Mouse (Mus musculus) CH12.LX (cell line): ENCODE measurements around the gene Zg16. TPM values are rescaled to one million over a fixed set of nuclear protein-coding genes. Genes with fewer than 3 reads are reported as not detected.

ENCODE experiments used
- DNase-seq: peaks from one replicate; pipeline ENCODE4 v3.0.0-alpha.2; 2013; ENCODE audit errors: extremely low read depth
- H3K27ac ChIP-seq: 2 replicates; pipeline ENCODE4 v1.5.1; 2012; ENCODE audit warnings: low read depth, mild to moderate bottlenecking, control low read depth, moderate library complexity; ENCODE audit not compliant: insufficient read depth
- H3K27me3 ChIP-seq: replicated peaks from 2 replicates; pipeline ENCODE3; 2012; ENCODE audit warnings: inconsistent platforms
- H3K36me3 ChIP-seq, 2 experiments: replicated peaks in 1 of 2; 2 replicates each; pipeline versions ENCODE3 to v1.6.1; 2012; ENCODE audit warnings: inconsistent platforms in 1 of 2, low read length in 1 of 2, mild to moderate bottlenecking in 1 of 2, mixed read lengths in 1 of 2, moderate library complexity in 1 of 2; ENCODE audit not compliant: control insufficient read depth in 1 of 2, insufficient read depth in 1 of 2
- H3K4me1 ChIP-seq, 2 experiments: 2 replicates each; pipeline ENCODE4 v1.6.1; 2012; ENCODE audit warnings: inconsistent platforms in 1 of 2, moderate library complexity in 1 of 2; ENCODE audit not compliant: insufficient read depth in 2 of 2, control insufficient read depth in 1 of 2
- H3K4me2 ChIP-seq: 2 replicates; pipeline ENCODE4 v1.6.1; 2012; ENCODE audit warnings: low read depth, mild to moderate bottlenecking, control low read depth; ENCODE audit not compliant: poor library complexity, insufficient read depth, severe bottlenecking
- H3K4me3 ChIP-seq, 3 experiments: fragments of 150-350 bp in 1 of 3; sonication (generic) in 1 of 3; replicated peaks in 1 of 3; 2 replicates each; pipeline versions ENCODE3 to v1.5.1; 2011 to 2012; ENCODE audit warnings: low read depth in 2 of 3, low read length in 2 of 3, mild to moderate bottlenecking in 2 of 3, moderate library complexity in 2 of 3, control low read depth in 1 of 3, improper control_type of control experiment in 1 of 3, inconsistent platforms in 1 of 3, mixed read lengths in 1 of 3; ENCODE audit not compliant: poor library complexity in 1 of 3
- H3K79me2 ChIP-seq: replicated peaks from 2 replicates; pipeline ENCODE4 v1.6.1; 2012; ENCODE audit warnings: mild to moderate bottlenecking, moderate library complexity; ENCODE audit not compliant: control insufficient read depth, poor library complexity, insufficient read depth, severe bottlenecking; ENCODE audit errors: extremely low read depth
- H3K9ac ChIP-seq: 2 replicates; pipeline ENCODE4 v1.6.1; 2012; ENCODE audit warnings: low read depth, mild to moderate bottlenecking, control low read depth, moderate library complexity; ENCODE audit not compliant: insufficient read depth
- H3K9me3 ChIP-seq: replicated peaks from 2 replicates; pipeline ENCODE3; 2012; ENCODE audit warnings: low read length, inconsistent platforms, mixed read lengths
- BHLHE40 ChIP-seq: IDR thresholded peaks from 2 replicates; pipeline ENCODE4 v1.6.1; 2011; ENCODE audit warnings: mild to moderate bottlenecking, low read depth, low read length, improper control_type of control experiment
- CHD2 ChIP-seq: IDR thresholded peaks from 2 replicates; pipeline ENCODE4 v1.6.1; 2011; ENCODE audit warnings: low read length, improper control_type of control experiment
- CTCF ChIP-seq, 2 experiments: IDR thresholded peaks in 1 of 2; conservative IDR thresholded peaks in 1 of 2; 2 replicates each; pipeline ENCODE4 v1.5.1; 2011 to 2012; ENCODE audit warnings: low read depth in 2 of 2, low read length in 2 of 2, improper control_type of control experiment in 1 of 2, inconsistent platforms in 1 of 2, mild to moderate bottlenecking in 1 of 2, moderate library complexity in 1 of 2
- E2F4 ChIP-seq: IDR thresholded peaks from 2 replicates; pipeline ENCODE4 v1.6.1; 2011; ENCODE audit warnings: low read depth, low read length, improper control_type of control experiment; ENCODE audit not compliant: insufficient replicate concordance
- ELF1 ChIP-seq: IDR thresholded peaks from 2 replicates; pipeline ENCODE4 v1.6.1; 2014; ENCODE audit warnings: low read depth, mild to moderate bottlenecking, inconsistent platforms, low read length, improper control_type of control experiment
- EP300 ChIP-seq: IDR thresholded peaks from 2 replicates; pipeline ENCODE4 v1.6.1; 2011; ENCODE audit warnings: low read length, improper control_type of control experiment
- ETS1 ChIP-seq: conservative IDR thresholded peaks from 2 replicates; pipeline ENCODE4 v1.6.1; 2012; ENCODE audit warnings: low read depth, mild to moderate bottlenecking, inconsistent platforms, low read length, improper control_type of control experiment, moderate library complexity
- HCFC1 ChIP-seq: IDR thresholded peaks from 2 replicates; pipeline ENCODE4 v1.6.1; 2012; ENCODE audit warnings: low read depth, mild to moderate bottlenecking, inconsistent platforms, low read length, improper control_type of control experiment
- JUN ChIP-seq: IDR thresholded peaks from 2 replicates; pipeline ENCODE4 v1.6.1; 2011; ENCODE audit warnings: low read depth, mild to moderate bottlenecking, low read length, improper control_type of control experiment, moderate library complexity; ENCODE audit not compliant: insufficient read depth
- KAT2A ChIP-seq: IDR thresholded peaks from 2 replicates; pipeline ENCODE4 v1.6.1; 2012; ENCODE audit warnings: low read length, improper control_type of control experiment, inconsistent platforms; ENCODE audit not compliant: insufficient replicate concordance
- MAFK ChIP-seq: IDR thresholded peaks from 2 replicates; pipeline ENCODE4 v1.6.1; 2011; ENCODE audit warnings: low read length, improper control_type of control experiment; ENCODE audit not compliant: insufficient replicate concordance
- MAX ChIP-seq: IDR thresholded peaks from 2 replicates; pipeline ENCODE4 v1.6.1; 2011; ENCODE audit warnings: low read length, improper control_type of control experiment
- MAZ ChIP-seq: IDR thresholded peaks from 2 replicates; pipeline ENCODE4 v1.6.1; 2012; ENCODE audit warnings: low read depth, mild to moderate bottlenecking, inconsistent platforms, low read length, improper control_type of control experiment, moderate library complexity
- MEF2A ChIP-seq: IDR thresholded peaks from 2 replicates; pipeline ENCODE4 v1.6.1; 2014; ENCODE audit warnings: low read depth, mild to moderate bottlenecking, inconsistent platforms, low read length, improper control_type of control experiment, borderline replicate concordance
- MYC ChIP-seq: IDR thresholded peaks from 2 replicates; pipeline ENCODE4 v1.6.1; 2011; ENCODE audit warnings: low read depth, mild to moderate bottlenecking, improper control_type of control experiment, low read length
- NRF1 ChIP-seq: IDR thresholded peaks from 2 replicates; pipeline ENCODE4 v1.6.1; 2014; ENCODE audit warnings: low read depth, mild to moderate bottlenecking, inconsistent platforms, low read length, improper control_type of control experiment, moderate library complexity
- PAX5 ChIP-seq: IDR thresholded peaks from 2 replicates; pipeline ENCODE4 v1.6.1; 2012; ENCODE audit warnings: low read length, inconsistent platforms, mixed read lengths
- POLR2A ChIP-seq: IDR thresholded peaks from 2 replicates; pipeline ENCODE4 v1.6.1; 2011; ENCODE audit warnings: low read depth, mild to moderate bottlenecking, improper control_type of control experiment, low read length
- POLR2AphosphoS2 ChIP-seq: IDR thresholded peaks from 2 replicates; pipeline ENCODE4 v1.6.1; 2011; ENCODE audit warnings: low read depth, low read length, improper control_type of control experiment
- RAD21 ChIP-seq: IDR thresholded peaks from 2 replicates; pipeline ENCODE4 v1.6.1; 2011; ENCODE audit warnings: low read depth, mild to moderate bottlenecking, low read length, improper control_type of control experiment, moderate library complexity
- RCOR1 ChIP-seq: conservative IDR thresholded peaks from 2 replicates; pipeline ENCODE4 v1.6.1; 2012; ENCODE audit warnings: low read depth, mild to moderate bottlenecking, inconsistent platforms, low read length, improper control_type of control experiment
- SIN3A ChIP-seq: IDR thresholded peaks from 2 replicates; pipeline ENCODE4 v1.6.1; 2012; ENCODE audit warnings: low read length, improper control_type of control experiment, inconsistent platforms
- SMC3 ChIP-seq: IDR thresholded peaks from 2 replicates; pipeline ENCODE4 v1.6.1; 2011; ENCODE audit warnings: low read depth, low read length, improper control_type of control experiment
- TBP ChIP-seq: conservative IDR thresholded peaks from 2 replicates; pipeline ENCODE4 v1.6.1; 2011; ENCODE audit warnings: low read depth, low read length, improper control_type of control experiment
- TCF12 ChIP-seq: IDR thresholded peaks from 2 replicates; pipeline ENCODE4 v1.6.1; 2014; ENCODE audit warnings: low read depth, mild to moderate bottlenecking, inconsistent platforms, low read length, improper control_type of control experiment
- UBTF ChIP-seq: IDR thresholded peaks from 2 replicates; pipeline ENCODE4 v1.6.1; 2012; ENCODE audit warnings: low read depth, mild to moderate bottlenecking, inconsistent platforms, low read length, improper control_type of control experiment, moderate library complexity
- USF1 ChIP-seq: IDR thresholded peaks from 2 replicates; pipeline ENCODE4 v1.6.1; 2014; ENCODE audit warnings: low read depth, mild to moderate bottlenecking, inconsistent platforms, low read length, improper control_type of control experiment
- ZC3H11A ChIP-seq: IDR thresholded peaks from 2 replicates; pipeline ENCODE4 v1.6.1; 2012; ENCODE audit warnings: low read depth, mild to moderate bottlenecking, inconsistent platforms, low read length, improper control_type of control experiment
- ZMIZ1 ChIP-seq: IDR thresholded peaks from 2 replicates; pipeline ENCODE4 v1.6.1; 2012; ENCODE audit warnings: low read depth, mild to moderate bottlenecking, inconsistent platforms, low read length, improper control_type of control experiment
- ZNF384 ChIP-seq: IDR thresholded peaks from 2 replicates; pipeline ENCODE4 v1.6.1; 2012; ENCODE audit warnings: low read depth, low read length, improper control_type of control experiment, inconsistent platforms
- dilution Hi-C: fragments of 300-500 bp; cut with MboI; formaldehyde crosslinking; loops from 2 replicates; pipeline ENCODE4 v1.14.3; 2020; ENCODE audit warnings: low sequenced_read_pairs; ENCODE audit not compliant: extremely low pct_unique_long_range_greater_than_20kb, extremely low pct_ligation_motif_present
- in situ Hi-C: fragments of 300-500 bp; cut with MboI; formaldehyde crosslinking; loops from 3 replicates; pipeline ENCODE4 v1.14.3; 2019; ENCODE audit warnings: low sequenced_read_pairs, low pct_ligation_motif_present, low pct_unique_long_range_greater_than_20kb, mixed read lengths
- polyA plus RNA-seq: library from polyadenylated mRNA; unstranded; fragments of >175 nt; gene quantifications from 2 replicates; pipeline ENCODE4 v1.2.1, GENCODE M21; 2012; ENCODE audit warnings: low read depth; ENCODE audit not compliant: insufficient read length
- total RNA-seq, 2 experiments: library from RNA; depleted of rRNA; stranded (reverse); fragments of 300-350 nt in 1 of 2; fragments of >200 nt in 1 of 2; gene quantifications; 2 replicates each; pipeline ENCODE4 v1.2.3; 2012 to 2014

Gene Zg16
- total and polyA plus RNA-seq, 3 experiments = not detected

DNA sequence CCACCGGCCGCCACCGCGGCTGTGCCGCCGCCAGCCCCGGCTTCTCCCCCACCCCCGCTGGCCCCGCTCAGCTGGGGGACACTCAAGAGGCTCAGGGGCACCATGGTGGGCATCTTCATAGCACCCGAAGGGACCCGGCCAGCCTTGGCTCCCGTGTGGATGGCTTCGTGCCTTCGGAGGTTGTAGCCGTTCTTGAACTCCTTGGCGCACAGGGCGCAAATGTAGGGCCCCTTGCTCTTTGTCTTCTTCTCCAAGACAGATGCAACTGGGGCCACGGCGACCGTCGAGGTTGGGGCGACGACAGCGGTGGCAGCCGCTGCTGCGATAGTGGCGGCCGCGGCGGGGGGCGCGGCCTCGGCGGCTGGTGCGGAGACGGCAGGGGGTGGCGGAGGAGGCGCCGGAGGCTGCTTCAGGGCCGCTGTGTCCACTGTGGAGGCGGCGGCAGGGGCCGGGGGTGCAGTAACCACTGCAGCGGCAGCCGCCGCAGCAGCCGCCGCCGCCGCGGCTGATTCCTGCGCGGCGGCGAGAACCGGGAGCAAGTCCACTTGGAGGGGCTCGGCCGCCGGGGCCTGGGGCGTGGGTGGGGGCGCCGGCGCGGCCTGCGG, 61.5 kb downstream of the Zg16 start:
- no peak for DNase-seq
- Histone ChIP-seq H3K27me3 (no peaks in the 10 kb centered on the region), H3K4me3 (peak overlapping the region; percentile 67 to 78 (median 76)), H3K36me3 (peaks cover 34 to 73% of the 10 kb centered on the region in 2 experiments), H3K79me2 (peaks cover 22% of the 10 kb centered on the region), H3K27ac (peak overlapping the region; percentile 57), H3K9ac (peak overlapping the region; percentile 99), H3K9me3 (no peaks in the 10 kb centered on the region), H3K4me1 (peaks cover 17 to 44% of the 10 kb centered on the region in 2 experiments), H3K4me2 (peak overlapping the region; percentile 52)
- TF ChIP-seq KAT2A = no peak
- peak; percentile 33; the same call in 1 of the 2 replicates for TF ChIP-seq ZMIZ1
- TF ChIP-seq UBTF = peak; percentile 52; the same call in 1 of the 2 replicates
- no peak for TF ChIP-seq MAX
- in situ Hi-C loops (no loop called here), dilution Hi-C loops (no loop called here)

- peaks cover 17 to 49% of the 10 kb centered on the region in 2 experiments for H3K4me1 ChIP-seq
- H3K4me2 ChIP-seq = peak overlapping the region; percentile 66
- dilution Hi-C loops (no loop called here), in situ Hi-C loops (loop anchor here (5.0 kb wide), 1 partner anchor 138 kb away; no protein-coding TSS in a partner anchor)
- peak overlapping the region; percentile 57 for H3K27ac ChIP-seq
- H3K9ac ChIP-seq = peak overlapping the region; percentile 99
- H3K79me2 ChIP-seq = peaks cover 22% of the 10 kb centered on the region
- DNase-seq = peak; percentile 78
- no peaks in the 10 kb centered on the region for H3K27me3 ChIP-seq
- no peaks in the 10 kb centered on the region for H3K9me3 ChIP-seq
- H3K36me3 ChIP-seq = peaks cover 30 to 68% of the 10 kb centered on the region in 2 experiments
- peak overlapping the region; percentile 67 to 78 (median 76) for H3K4me3 ChIP-seq
- TF ChIP-seq PAX5 (no peak), ZNF384 (no peak), USF1 (peak; percentile 48), E2F4 (no peak), HCFC1 (peak; percentile 31), ETS1 (0 out of 2 replicates have a peak, but pooled peaks have one; percentile 24), POLR2A (peak; percentile 54; the same call in 1 of the 2 replicates), RAD21 (peak; percentile 59), SIN3A (peak; percentile 67), CTCF (conservative IDR thresholded peaks at IDR 0.05 in 1 of 2, IDR thresholded peaks at IDR 0.05 in 1 of 2; ENCODE audit: low read depth in 2 of 2, low read length in 2 of 2) (peak in 1 of 2 experiments; percentile 70; a peak in 2 of 4 replicates), SMC3 (peak; percentile 53), ZC3H11A (no peak), MAFK (no peak), MAX (peak; percentile 98), KAT2A (no peak), BHLHE40 (peak; percentile 91), TCF12 (peak; percentile 42), CHD2 (peak; percentile 65), NRF1 (peak; percentile 43; the same call in 1 of the 2 replicates), MYC (peak; percentile 95), TBP (no peak), JUN (no peak), MEF2A (no peak), ELF1 (no peak), MAZ (0 out of 2 replicates have a peak, but pooled peaks have one; percentile 54), POLR2AphosphoS2 (no peak), RCOR1 (no peak), EP300 (no peak)
Observed at GRCm38 (mm10) chr7:127024755-127025555, 62.2 kb downstream of the Zg16 start.
